ENCODE assay signal across 8 mouse cellular contexts in the genomic region with DNA sequence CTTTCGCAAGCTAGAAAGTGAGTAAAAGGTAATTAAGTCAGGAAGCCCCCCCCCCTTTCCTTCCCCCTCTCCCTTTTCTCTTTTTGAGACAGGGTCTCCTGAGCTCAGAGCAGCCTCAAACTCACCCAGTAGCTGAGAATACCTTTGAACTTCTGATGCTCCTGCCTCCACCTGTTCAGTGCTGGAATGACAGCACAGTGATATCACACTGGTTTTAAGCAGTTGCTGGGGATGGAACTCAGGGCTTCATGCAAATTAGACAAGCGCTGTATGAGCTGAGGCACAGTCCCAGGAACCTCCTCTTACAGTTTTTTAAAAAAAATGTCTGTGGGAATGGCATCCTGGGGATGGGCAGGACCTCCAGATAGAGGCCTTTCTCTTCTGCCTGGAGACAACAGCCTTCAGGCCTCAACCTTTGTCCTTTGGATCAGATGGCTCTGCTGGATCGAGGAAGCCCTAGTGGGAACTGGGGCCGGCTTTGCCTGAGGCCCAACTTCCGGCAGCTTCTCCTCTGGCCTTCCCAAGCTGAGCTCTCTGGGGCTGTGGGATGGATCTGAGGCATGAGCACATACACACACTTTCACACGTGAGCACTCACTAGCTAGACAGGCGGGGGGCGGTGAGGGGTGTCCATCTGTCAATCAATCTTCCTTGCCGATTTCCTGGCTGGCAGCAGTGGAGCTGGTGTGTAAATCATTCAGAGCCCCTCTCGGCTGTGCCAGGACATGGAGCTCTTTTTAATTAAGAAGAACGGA. TPM values are rescaled to one million over a fixed set of nuclear protein-coding genes. Genes with fewer than 3 reads are reported as not detected.
DNase-seq lines count a peak whose midpoint lies in the region; ATAC-seq and TF ChIP-seq lines count a peak whose summit lies in the region.

No protein-coding gene starts in this region.

- no peak overlapping the region for H3K9ac ChIP-seq in forebrain, postnatal 0 days
- H3K9ac ChIP-seq in midbrain, postnatal 0 days (replicated peaks; ENCODE audit: low read length, poor library complexity, severe bottlenecking) = no peak overlapping the region

- DNase-seq in layer of hippocampus, adult 2 months (ENCODE audit: low spot score in 2 of 2) = no peak
- DNase-seq in layer of hippocampus, postnatal 14 days (ENCODE audit: low spot score in 2 of 2) = no peak
- DNase-seq in ZHBTc4 (ENCODE audit: low read depth, low spot score) = peak; percentile 77
- peak; percentile 35 for DNase-seq in forebrain, postnatal 0 days
- DNase-seq in midbrain, postnatal 0 days (ENCODE audit: low spot score) = peak; percentile 57
- DNase-seq in right cerebral cortex, postnatal 36 days (ENCODE audit: low spot score in 2 of 2) = no peak
- DNase-seq in layer of hippocampus, postnatal 25 days (ENCODE audit: extremely low spot score in 1 of 2, low spot score in 1 of 2) = no peak
- DNase-seq in spleen, adult 12 weeks (ENCODE audit: low spot score) = no peak

- H3K4me3 ChIP-seq in layer of hippocampus, adult 2 months = no peak overlapping the region
- no peak overlapping the region for H3K4me3 ChIP-seq in forebrain, postnatal 0 days (ENCODE audit: low read depth, low read length)
- H3K4me3 ChIP-seq in midbrain, postnatal 0 days (ENCODE audit: low read depth, low read length) = no peak overlapping the region

- no peak overlapping the region for H3K27ac ChIP-seq in layer of hippocampus, adult 2 months
- no peak overlapping the region for H3K27ac ChIP-seq in forebrain, postnatal 0 days (ENCODE audit: low read depth, low read length)
- H3K27ac ChIP-seq in midbrain, postnatal 0 days (ENCODE audit: low read depth, low read length) = no peak overlapping the region

- no peaks in the 10 kb centered on the region for H3K27me3 ChIP-seq in forebrain, postnatal 0 days (ENCODE audit: insufficient read depth, low read length)
- no peaks in the 10 kb centered on the region for H3K27me3 ChIP-seq in midbrain, postnatal 0 days (ENCODE audit: insufficient read depth, low read length)

- no peak overlapping the region for H3K4me2 ChIP-seq in forebrain, postnatal 0 days (ENCODE audit: low read depth)
- H3K4me2 ChIP-seq in midbrain, postnatal 0 days (ENCODE audit: low read depth, low read length, poor library complexity, severe bottlenecking) = no peak overlapping the region

- TF ChIP-seq CTCF in layer of hippocampus, adult 2 months (conservative IDR thresholded peaks at IDR 0.05) = peak; percentile 30; the same call in 1 of the 2 replicates
- 0 out of 2 replicates have a peak, but pooled peaks have one; percentile 12 for TF ChIP-seq CTCF in forebrain, postnatal 0 days (IDR thresholded peaks at IDR 0.05; ENCODE audit: low read depth)
- peak; percentile 32; the same call in 1 of the 2 replicates for TF ChIP-seq CTCF in midbrain, postnatal 0 days (IDR thresholded peaks at IDR 0.05)

- H3K36me3 ChIP-seq in forebrain, postnatal 0 days (ENCODE audit: insufficient read depth) = no peaks in the 10 kb centered on the region
- no peaks in the 10 kb centered on the region for H3K36me3 ChIP-seq in midbrain, postnatal 0 days (ENCODE audit: insufficient read depth, low read length)

- 25% methylated on average over 11 of the region's 11 CpGs for WGBS in forebrain, postnatal 0 days
- WGBS in midbrain, postnatal 0 days = 37% methylated on average over 11 of the region's 11 CpGs

- ATAC-seq in forebrain, postnatal 0 days = peak; percentile 32
- ATAC-seq in midbrain, postnatal 0 days (ENCODE audit: low FRiP score) = no peak; the same call in 1 of the 2 replicates

- H3K4me1 ChIP-seq in forebrain, postnatal 0 days (ENCODE audit: insufficient read depth) = peaks cover 8% of the 10 kb centered on the region
- peaks cover 4% of the 10 kb centered on the region; the same call in 1 of the 2 replicates for H3K4me1 ChIP-seq in midbrain, postnatal 0 days (ENCODE audit: insufficient read depth, low read length)

- H3K9me3 ChIP-seq in forebrain, postnatal 0 days (ENCODE audit: low read length) = no peaks in the 10 kb centered on the region
- no peaks in the 10 kb centered on the region for H3K9me3 ChIP-seq in midbrain, postnatal 0 days (ENCODE audit: low read length)

RNA-seq across cellular contexts. Expression of a gene that starts 7.3 kb away (rescaled TPM):
- total RNA-seq in layer of hippocampus, adult 2 months (2021) = 1 to 10 TPM; 4.0 to 4.3 TPM
- total RNA-seq in layer of hippocampus, postnatal 14 days (2021) = 1 to 10 TPM; 5.7 to 6.8 TPM
- 10.3 and 11.2 TPM in 2 replicates for total RNA-seq in forebrain, postnatal 0 days (2014; rRNA removed)
- 4.5 and 6.3 TPM in 2 replicates for polyA plus RNA-seq in forebrain, postnatal 0 days (2015; fragmentation: Nextera tagmentation; extraction: Ambion mirVana)
- total RNA-seq in midbrain, postnatal 0 days (2014; rRNA removed) = 29.5 and 31.1 TPM in 2 replicates
- 12.4 and 14.8 TPM in 2 replicates for polyA plus RNA-seq in midbrain, postnatal 0 days (2015; fragmentation: Nextera tagmentation; extraction: Ambion mirVana)
- 1 to 10 TPM; 4.2 to 4.6 TPM for total RNA-seq in layer of hippocampus, postnatal 25 days (2021)

RNA-seq across cellular contexts. Expression of a gene that starts 24.8 kb away (rescaled TPM):
- 1 to 10 TPM in 1 of 2 experiments, under 1 TPM in 1; 0.76 to 1.7 TPM for total RNA-seq in layer of hippocampus, adult 2 months (2021)
- total RNA-seq in layer of hippocampus, postnatal 14 days (2021) = 1 to 10 TPM; 1.7 to 2.8 TPM
- total RNA-seq in forebrain, postnatal 0 days (2014; rRNA removed) = 4.4 and 4.5 TPM in 2 replicates
- polyA plus RNA-seq in forebrain, postnatal 0 days (2015; fragmentation: Nextera tagmentation; extraction: Ambion mirVana) = 4.3 and 6.8 TPM in 2 replicates
- total RNA-seq in midbrain, postnatal 0 days (2014; rRNA removed) = 7.0 and 7.1 TPM in 2 replicates
- polyA plus RNA-seq in midbrain, postnatal 0 days (2015; fragmentation: Nextera tagmentation; extraction: Ambion mirVana) = 9.9 TPM in 2 replicates
- under 1 TPM; 0.64 to 0.92 TPM for total RNA-seq in layer of hippocampus, postnatal 25 days (2021)

Comparison
In these comparisons a context has a peak if more than half of its experiments do, and no peak if none do; other contexts are left out.
1. DNase-seq: peak in ZHBTc4 (single experiment), forebrain, postnatal 0 days (single experiment) and midbrain, postnatal 0 days (single experiment); none in layer of hippocampus, adult 2 months (0 of 2), layer of hippocampus, postnatal 14 days (0 of 2), right cerebral cortex, postnatal 36 days (0 of 2), layer of hippocampus, postnatal 25 days (0 of 2) and spleen, adult 12 weeks (single experiment).
2. Peak in every context shown above with its lines, with median percentiles within 50 percentile points of each other: CTCF ChIP-seq.